In genomic region chr7:115129001-115129400, GRCm38 (mm10) we compare ENCODE assay signal across 23 mouse cellular contexts.
DNase-seq lines count a peak whose midpoint lies in the region; ATAC-seq and TF ChIP-seq lines count a peak whose summit lies in the region.
"Had no signal": no experiment of that assay in that cellular context is flagged by ENCODE, and none has a peak within 500 bp of the region (broad histone marks: within the 10 kb centered on the region; RNA-seq: fewer than 3 reads in every experiment).

No protein-coding gene starts in this region.

- no peaks in the 10 kb centered on the region for H3K27me3 ChIP-seq in forebrain, embryonic 11.5 days (ENCODE audit: control insufficient read depth, insufficient read depth, low read length)
- H3K27me3 ChIP-seq in forebrain, postnatal 0 days (ENCODE audit: insufficient read depth, low read length): peaks cover 21% of the 10 kb centered on the region
- H3K27me3 ChIP-seq in hindbrain, postnatal 0 days (ENCODE audit: insufficient read depth, low read length): no peaks in the 10 kb centered on the region
- H3K27me3 ChIP-seq in hindbrain, embryonic 12.5 days: 0 out of 2 replicates have a peak, but pooled peaks cover 4% of the 10 kb centered on the region
- no peaks in the 10 kb centered on the region for H3K27me3 ChIP-seq in midbrain, postnatal 0 days (ENCODE audit: insufficient read depth, low read length)
- H3K27me3 ChIP-seq: embryonic facial prominence, embryonic 15.5 days; limb, embryonic 15.5 days had no signal

- H3K9ac ChIP-seq in forebrain, embryonic 11.5 days (ENCODE audit: low read length): no peak overlapping the region
- no peak overlapping the region for H3K9ac ChIP-seq in forebrain, postnatal 0 days
- H3K9ac ChIP-seq in hindbrain, postnatal 0 days (replicated peaks; ENCODE audit: low read length): no peak overlapping the region
- no peak overlapping the region for H3K9ac ChIP-seq in hindbrain, embryonic 12.5 days
- H3K9ac ChIP-seq in midbrain, postnatal 0 days (replicated peaks; ENCODE audit: low read length, poor library complexity, severe bottlenecking): no peak overlapping the region
- H3K9ac ChIP-seq: embryonic facial prominence, embryonic 15.5 days; limb, embryonic 15.5 days; liver, embryonic 14.5 days; neural tube, embryonic 12.5 days had no signal

- H3K4me3 ChIP-seq in forebrain, embryonic 11.5 days (ENCODE audit: low read depth, low read length): no peak overlapping the region
- H3K4me3 ChIP-seq in forebrain, postnatal 0 days (ENCODE audit: low read depth, low read length): no peak overlapping the region
- no peak overlapping the region for H3K4me3 ChIP-seq in hindbrain, postnatal 0 days (ENCODE audit: low read length)
- no peak overlapping the region for H3K4me3 ChIP-seq in hindbrain, embryonic 12.5 days
- H3K4me3 ChIP-seq in midbrain, postnatal 0 days (ENCODE audit: low read depth, low read length): no peak overlapping the region
- H3K4me3 ChIP-seq: embryonic facial prominence, embryonic 15.5 days; limb, embryonic 10.5 days; limb, embryonic 15.5 days; neural tube, embryonic 12.5 days had no signal

- H3K4me2 ChIP-seq in forebrain, embryonic 11.5 days (ENCODE audit: low read depth, low read length, severe bottlenecking): no peak overlapping the region
- H3K4me2 ChIP-seq in forebrain, postnatal 0 days (ENCODE audit: low read depth): no peak overlapping the region
- no peak overlapping the region for H3K4me2 ChIP-seq in hindbrain, postnatal 0 days (ENCODE audit: low read depth, low read length)
- no peak overlapping the region for H3K4me2 ChIP-seq in hindbrain, embryonic 12.5 days (replicated peaks)
- no peak overlapping the region for H3K4me2 ChIP-seq in midbrain, postnatal 0 days (ENCODE audit: low read depth, low read length, poor library complexity, severe bottlenecking)
- H3K4me2 ChIP-seq: embryonic facial prominence, embryonic 15.5 days; limb, embryonic 15.5 days; neural tube, embryonic 12.5 days had no signal

- TF ChIP-seq CTCF in forebrain, postnatal 0 days (IDR thresholded peaks at IDR 0.05; ENCODE audit: low read depth): no peak
- no peak for TF ChIP-seq CTCF in hindbrain, postnatal 0 days (IDR thresholded peaks at IDR 0.05; ENCODE audit: low read depth)
- no peak for TF ChIP-seq CTCF in midbrain, postnatal 0 days (IDR thresholded peaks at IDR 0.05)

- no peaks in the 10 kb centered on the region for H3K36me3 ChIP-seq in forebrain, embryonic 11.5 days (ENCODE audit: control insufficient read depth, insufficient read depth, low read length)
- no peaks in the 10 kb centered on the region for H3K36me3 ChIP-seq in forebrain, postnatal 0 days (ENCODE audit: insufficient read depth)
- no peaks in the 10 kb centered on the region for H3K36me3 ChIP-seq in hindbrain, postnatal 0 days (ENCODE audit: insufficient read depth, low read length)
- H3K36me3 ChIP-seq in hindbrain, embryonic 12.5 days: no peaks in the 10 kb centered on the region
- no peaks in the 10 kb centered on the region for H3K36me3 ChIP-seq in midbrain, postnatal 0 days (ENCODE audit: insufficient read depth, low read length)
- H3K36me3 ChIP-seq: embryonic facial prominence, embryonic 15.5 days; limb, embryonic 10.5 days; limb, embryonic 15.5 days; neural tube, embryonic 12.5 days had no signal

- intact Hi-C loops in left cerebral cortex, postnatal 14 days (cut with DNase I): no loop called here

- H3K4me1 ChIP-seq in forebrain, embryonic 11.5 days (replicated peaks; ENCODE audit: control insufficient read depth, insufficient read depth, low read length): peaks cover 9% of the 10 kb centered on the region
- H3K4me1 ChIP-seq in forebrain, postnatal 0 days (ENCODE audit: insufficient read depth): peaks cover 8% of the 10 kb centered on the region; the same call in 1 of the 2 replicates
- H3K4me1 ChIP-seq in hindbrain, postnatal 0 days (ENCODE audit: insufficient read depth, low read length): no peaks in the 10 kb centered on the region
- H3K4me1 ChIP-seq in hindbrain, embryonic 12.5 days: peaks cover 26% of the 10 kb centered on the region
- H3K4me1 ChIP-seq in midbrain, postnatal 0 days (ENCODE audit: insufficient read depth, low read length): peaks cover 7% of the 10 kb centered on the region; the same call in 1 of the 2 replicates
- H3K4me1 ChIP-seq: embryonic facial prominence, embryonic 15.5 days; limb, embryonic 15.5 days had no signal

- no peak for ATAC-seq in forebrain, embryonic 11.5 days (replicated peaks; ENCODE audit: low FRiP score)
- ATAC-seq in forebrain, postnatal 0 days: no peak
- no peak for ATAC-seq in hindbrain, postnatal 0 days
- no peak for ATAC-seq in hindbrain, embryonic 12.5 days (ENCODE audit: low FRiP score)
- ATAC-seq in midbrain, postnatal 0 days (ENCODE audit: low FRiP score): no peak
- ATAC-seq: intestine, postnatal 0 days had no signal

- H3K9me3 ChIP-seq in forebrain, embryonic 11.5 days (ENCODE audit: control insufficient read depth, low read length): no peaks in the 10 kb centered on the region
- H3K9me3 ChIP-seq in forebrain, postnatal 0 days (ENCODE audit: low read length): no peaks in the 10 kb centered on the region
- no peaks in the 10 kb centered on the region for H3K9me3 ChIP-seq in hindbrain, postnatal 0 days (ENCODE audit: low read length)
- no peaks in the 10 kb centered on the region for H3K9me3 ChIP-seq in hindbrain, embryonic 12.5 days (replicated peaks)
- no peaks in the 10 kb centered on the region for H3K9me3 ChIP-seq in midbrain, postnatal 0 days (ENCODE audit: low read length)
- H3K9me3 ChIP-seq: embryonic facial prominence, embryonic 15.5 days; limb, embryonic 10.5 days; limb, embryonic 15.5 days; neural tube, embryonic 12.5 days had no signal

- 20% methylated on average over 3 of the region's 3 CpGs for WGBS in forebrain, embryonic 11.5 days
- 7% methylated on average over 3 of the region's 3 CpGs for WGBS in forebrain, postnatal 0 days
- 18% methylated on average over 3 of the region's 3 CpGs for WGBS in hindbrain, postnatal 0 days
- WGBS in hindbrain, embryonic 12.5 days: 30% methylated on average over 3 of the region's 3 CpGs
- WGBS in midbrain, postnatal 0 days: 14% methylated on average over 3 of the region's 3 CpGs

- H3K27ac ChIP-seq in forebrain, embryonic 11.5 days (ENCODE audit: low read depth, low read length): peak overlapping the region; percentile 37; the same call in 1 of the 2 replicates
- no peak overlapping the region for H3K27ac ChIP-seq in forebrain, postnatal 0 days (ENCODE audit: low read depth, low read length)
- no peak overlapping the region for H3K27ac ChIP-seq in hindbrain, postnatal 0 days
- no peak overlapping the region for H3K27ac ChIP-seq in hindbrain, embryonic 12.5 days
- no peak overlapping the region for H3K27ac ChIP-seq in midbrain, postnatal 0 days (ENCODE audit: low read depth, low read length)
- H3K27ac ChIP-seq: embryonic facial prominence, embryonic 15.5 days; limb, embryonic 10.5 days; limb, embryonic 15.5 days; liver, embryonic 14.5 days; macrophage; neural tube, embryonic 12.5 days had no signal

- no peak for DNase-seq in forebrain, embryonic 11.5 days (ENCODE audit: low spot score)
- no peak for DNase-seq in forebrain, postnatal 0 days
- DNase-seq in hindbrain, postnatal 0 days (ENCODE audit: low spot score): peak; percentile 46
- DNase-seq in Muller cell, postnatal 12 days (ENCODE audit: inconsistent ontology term): peak; percentile 21
- peak; percentile 37 for DNase-seq in midbrain, postnatal 0 days (ENCODE audit: low spot score)
- no peak for DNase-seq in left cerebral cortex, postnatal 14 days (ENCODE audit: low spot score in 2 of 2)
- DNase-seq: adrenal gland, postnatal 14 days; cerebellum, adult 11-12 months; heart, postnatal 14 days; kidney, adult 9 months; kidney, postnatal 10 days; layer of hippocampus, postnatal 36 days; lung, adult 2 months; lung, postnatal 10 days; right cerebral cortex, postnatal 14 days had no signal

Comparison
In these comparisons a context has a peak if more than half of its experiments do, and no peak if none do; other contexts are left out.
1. DNase-seq: peak in hindbrain, postnatal 0 days (single experiment), Muller cell, postnatal 12 days (single experiment) and midbrain, postnatal 0 days (single experiment); none in forebrain, embryonic 11.5 days (single experiment), forebrain, postnatal 0 days (single experiment) and left cerebral cortex, postnatal 14 days (0 of 2).